Mouse (Mus musculus) urinary bladder, postnatal 25 days (tissue): ENCODE data around the gene Agbl1.

ENCODE experiments used
- DNase-seq: peaks from one replicate; pipeline ENCODE4 v3.0.0; 2022; ENCODE audit warnings: low spot score

Agbl1 gene

GRCm38 (mm10) chr7:76392296-76392940 lies 162.7 kb downstream of the Agbl1 start:
- no peak for DNase-seq

GRCm38 (mm10) chr7:76392941-76393817 lies 163.5 kb downstream of the Agbl1 start:
- DNase-seq: peak; percentile 53

- no peak for DNase-seq
Observed at GRCm38 (mm10) chr7:76407930-76408557, 178.4 kb downstream of the Agbl1 start.

GRCm38 (mm10) chr7:76409020-76409419 lies 179.3 kb downstream of the Agbl1 start:
- DNase-seq: no peak

GRCm38 (mm10) chr7:76410403-76411180 lies 180.9 kb downstream of the Agbl1 start:
- no peak for DNase-seq

GRCm38 (mm10) chr7:76411933-76412587 lies 182.4 kb downstream of the Agbl1 start:
- no peak for DNase-seq

- DNase-seq: no peak
Observed at GRCm38 (mm10) chr7:76416084-76416597, 186.5 kb downstream of the Agbl1 start.

GRCm38 (mm10) chr7:76438581-76438980 lies 208.9 kb downstream of the Agbl1 start:
- DNase-seq: no peak

GRCm38 (mm10) chr7:76438988-76439387 lies 209.3 kb downstream of the Agbl1 start:
- DNase-seq: no peak

GRCm38 (mm10) chr7:76462361-76463001 lies 232.8 kb downstream of the Agbl1 start:
- no peak for DNase-seq

GRCm38 (mm10) chr7:76466427-76466826 lies 236.7 kb downstream of the Agbl1 start:
- DNase-seq: no peak

- no peak for DNase-seq
Observed at GRCm38 (mm10) chr7:76474233-76474632, 244.5 kb downstream of the Agbl1 start.

- DNase-seq: no peak
Observed at GRCm38 (mm10) chr7:76485546-76485945, 255.9 kb downstream of the Agbl1 start.

GRCm38 (mm10) chr7:76487519-76487918 lies 257.8 kb downstream of the Agbl1 start:
- no peak for DNase-seq

- no peak for DNase-seq
Observed at GRCm38 (mm10) chr7:76524291-76524690, 294.6 kb downstream of the Agbl1 start.

- no peak for DNase-seq
Observed at GRCm38 (mm10) chr7:76546456-76546855, 316.8 kb downstream of the Agbl1 start.

- no peak for DNase-seq
Observed at GRCm38 (mm10) chr7:76547313-76547712, 317.6 kb downstream of the Agbl1 start.

- DNase-seq: no peak
Observed at GRCm38 (mm10) chr7:76551860-76552259, 322.2 kb downstream of the Agbl1 start.

- no peak for DNase-seq
Observed at GRCm38 (mm10) chr7:76560564-76561258, 331.0 kb downstream of the Agbl1 start.

- no peak for DNase-seq
Observed at GRCm38 (mm10) chr7:76562506-76562905, 332.8 kb downstream of the Agbl1 start.
